Mouse (Mus musculus) heart, postnatal 0 days (tissue): ENCODE results near the gene Speg.

Source experiments
- CTCF ChIP-seq: IDR thresholded peaks from 2 replicates; pipeline ENCODE4 v1.5.1; 2016; ENCODE audit warnings: antibody characterized with exemption, control low read depth, low read depth
- EP300 ChIP-seq: IDR thresholded peaks from 2 replicates; pipeline ENCODE4 v1.6.1; 2016; ENCODE audit warnings: antibody characterized with exemption, low read depth

- no peak for TF ChIP-seq CTCF
- no peak for TF ChIP-seq EP300
Observed at GRCm38 (mm10) chr1:75405547-75405946, 30.4 kb downstream of the Speg start.
